Mouse (Mus musculus): Measurements from ENCODE around the gene Krtap24-1. TPM values are rescaled to one million over a fixed set of nuclear protein-coding genes. Genes with fewer than 3 reads are reported as not detected.

Krtap24-1 gene
- polyA plus RNA-seq, 1 experiment from 2014 or later = not detected

GRCm38 (mm10) chr16:88600303-88600702 is 11.8 kb downstream of the Krtap24-1 start:
- Histone ChIP-seq H3K4me2 (no peak overlapping the region), H3K4me1 (no peaks in the 10 kb centered on the region), H3K27me3 (replicated peaks) (no peaks in the 10 kb centered on the region), H3K27ac (no peak overlapping the region), H3K4me3 (no peak overlapping the region), H3K9me3 (no peaks in the 10 kb centered on the region), H3K36me3 (replicated peaks) (no peaks in the 10 kb centered on the region), H3K9ac (no peak overlapping the region)
- no peak for ATAC-seq (replicated peaks)
- 85% methylated on average over 8 of the region's 8 CpGs for WGBS

DNA sequence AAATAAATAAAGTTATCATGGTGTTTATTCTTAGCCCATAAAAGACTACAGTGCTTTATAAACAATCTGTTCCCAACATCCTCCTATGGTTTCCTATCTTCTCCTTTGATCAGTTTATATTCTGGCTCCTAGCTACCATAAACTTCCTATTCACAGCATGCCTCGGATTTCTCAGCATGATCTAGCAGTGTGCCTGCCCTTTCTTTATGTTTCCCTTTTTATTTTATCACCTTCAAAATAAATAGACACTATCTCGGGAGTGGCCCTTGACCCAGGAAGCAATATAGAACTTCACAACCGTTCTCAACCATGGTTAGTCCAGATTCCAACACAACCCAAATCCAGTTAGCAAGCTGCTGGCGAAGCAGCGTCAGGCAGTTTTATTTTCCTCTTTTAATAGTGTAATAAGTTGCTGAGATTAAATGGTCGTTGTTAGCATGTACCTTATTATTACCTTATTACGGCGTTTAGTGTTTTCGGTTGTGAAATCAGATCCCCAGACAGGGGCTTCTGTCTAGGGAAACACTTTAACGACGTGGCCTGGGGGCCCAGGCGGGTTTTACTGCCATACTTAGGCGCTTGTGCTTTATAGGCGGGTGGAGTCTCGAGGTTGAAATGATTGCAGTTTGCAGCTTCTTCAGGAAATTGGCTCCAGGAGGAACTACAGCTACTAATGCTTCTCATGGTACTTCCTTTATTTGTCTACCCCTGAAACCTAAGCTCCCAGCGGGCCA is 12.4 kb downstream of the Krtap24-1 start:
- no peak for ATAC-seq (replicated peaks)
- Histone ChIP-seq H3K9ac (no peak overlapping the region), H3K9me3 (no peaks in the 10 kb centered on the region), H3K27me3 (replicated peaks) (no peaks in the 10 kb centered on the region), H3K4me2 (no peak overlapping the region), H3K4me1 (no peaks in the 10 kb centered on the region), H3K36me3 (replicated peaks) (no peaks in the 10 kb centered on the region), H3K27ac (no peak overlapping the region), H3K4me3 (no peak overlapping the region)
- 71% methylated on average over 16 of the region's 16 CpGs for WGBS

DNA sequence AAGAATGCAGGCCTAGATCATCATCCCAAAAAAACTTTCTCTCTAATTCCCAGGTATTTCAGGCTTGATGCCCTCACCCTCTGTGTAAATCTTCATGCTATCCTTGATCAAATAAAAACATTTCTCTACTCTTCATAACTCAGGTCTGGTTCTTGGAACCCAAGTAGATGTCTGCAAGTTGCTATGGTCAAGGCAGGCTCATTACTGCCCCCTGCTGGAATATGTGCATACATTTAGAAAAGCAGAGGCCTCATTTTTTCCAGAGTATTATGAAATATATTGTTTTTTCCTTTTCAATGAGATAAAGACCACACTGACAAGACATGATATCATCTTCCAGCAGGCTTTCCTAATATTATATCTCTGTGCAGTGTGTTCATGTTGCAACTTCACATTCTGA is 19.3 kb downstream of the Krtap24-1 start:
- Histone ChIP-seq H3K9me3 (no peaks in the 10 kb centered on the region), H3K27ac (no peak overlapping the region), H3K27me3 (replicated peaks) (no peaks in the 10 kb centered on the region), H3K4me2 (no peak overlapping the region), H3K4me3 (no peak overlapping the region), H3K36me3 (replicated peaks) (no peaks in the 10 kb centered on the region), H3K4me1 (no peaks in the 10 kb centered on the region), H3K9ac (no peak overlapping the region)
- ATAC-seq (replicated peaks) = no peak

DNA sequence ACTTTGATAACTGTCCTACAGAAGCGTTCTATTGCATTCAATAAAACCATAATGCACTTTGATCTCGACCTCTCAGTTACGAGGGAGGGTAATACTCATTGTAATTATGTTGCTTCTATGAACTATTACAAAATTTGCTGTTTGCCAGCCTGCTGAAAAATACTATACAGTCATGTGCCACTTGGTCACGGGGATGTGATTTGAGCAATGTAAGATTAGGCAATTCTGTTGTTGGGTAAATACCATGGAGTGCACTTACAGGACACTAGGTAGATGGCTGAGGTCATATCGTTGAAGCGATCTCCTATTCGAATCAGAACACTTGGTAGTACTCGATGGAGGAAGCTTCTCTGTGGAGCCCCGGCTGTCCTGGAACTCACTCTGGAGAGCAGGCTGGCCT is 28.7 kb downstream of the Krtap24-1 start:
- Histone ChIP-seq H3K27me3 (replicated peaks) (no peaks in the 10 kb centered on the region), H3K9me3 (no peaks in the 10 kb centered on the region), H3K4me2 (no peak overlapping the region), H3K4me1 (no peaks in the 10 kb centered on the region), H3K9ac (no peak overlapping the region), H3K27ac (no peak overlapping the region), H3K36me3 (replicated peaks) (no peaks in the 10 kb centered on the region), H3K4me3 (no peak overlapping the region)
- ATAC-seq (replicated peaks) = no peak
- 89% methylated on average over 9 of the region's 9 CpGs for WGBS

DNA sequence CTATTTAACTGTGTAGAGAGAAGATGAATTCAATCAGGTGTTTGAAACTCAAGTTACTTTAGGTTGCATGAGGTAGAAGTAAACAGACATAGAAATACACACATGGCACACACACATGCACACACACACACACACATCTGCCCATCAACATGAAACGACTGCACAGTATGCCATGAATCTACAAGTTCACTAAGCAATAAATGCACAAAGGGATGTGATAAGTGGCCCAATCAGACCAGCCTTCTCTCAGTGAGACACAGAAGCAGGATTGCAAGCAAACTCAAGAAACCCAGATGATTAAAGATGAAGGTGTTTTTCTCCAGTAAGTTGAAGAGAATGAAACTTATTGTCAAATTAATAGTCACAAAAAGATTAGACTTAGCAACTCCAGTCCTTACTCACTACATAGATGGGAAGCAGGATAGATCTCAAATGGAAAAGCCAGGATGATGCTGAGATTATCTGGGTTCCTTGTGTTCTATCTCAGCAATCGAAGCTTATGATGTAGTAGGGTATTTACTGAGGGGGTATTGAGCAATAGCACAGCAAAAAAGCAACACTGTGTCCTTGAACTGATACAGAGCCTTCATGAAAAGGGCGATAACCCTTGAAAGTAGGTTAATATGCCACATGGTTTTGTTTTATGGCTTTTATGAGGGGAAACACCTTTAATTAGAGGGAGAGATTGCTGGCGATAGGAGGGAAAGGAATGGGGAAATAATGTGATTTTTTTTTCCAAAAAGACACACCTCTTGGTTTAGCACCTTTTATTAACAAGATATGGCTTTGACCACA is 36.0 kb downstream of the Krtap24-1 start:
- Histone ChIP-seq H3K4me3 (no peak overlapping the region), H3K9me3 (no peaks in the 10 kb centered on the region), H3K4me1 (no peaks in the 10 kb centered on the region), H3K27ac (no peak overlapping the region), H3K36me3 (replicated peaks) (no peaks in the 10 kb centered on the region), H3K9ac (no peak overlapping the region), H3K4me2 (no peak overlapping the region), H3K27me3 (replicated peaks) (no peaks in the 10 kb centered on the region)
- 85% methylated on average over 4 of the region's 4 CpGs for WGBS
- no peak for ATAC-seq (replicated peaks)

GRCm38 (mm10) chr16:88572904-88573404 is 39.1 kb downstream of the Krtap24-1 start:
- H3K36me3 ChIP-seq (replicated peaks) = no peaks in the 10 kb centered on the region
- ATAC-seq (replicated peaks) = no peak
- no peak overlapping the region for H3K9ac ChIP-seq
- H3K27ac ChIP-seq = no peak overlapping the region
- H3K4me3 ChIP-seq = no peak overlapping the region
- no peaks in the 10 kb centered on the region for H3K9me3 ChIP-seq
- no peaks in the 10 kb centered on the region for H3K27me3 ChIP-seq (replicated peaks)
- WGBS = 91% methylated on average over 5 of the region's 5 CpGs
- no peak overlapping the region for H3K4me2 ChIP-seq
- no peaks in the 10 kb centered on the region for H3K4me1 ChIP-seq

GRCm38 (mm10) chr16:88570136-88570535 is 41.9 kb downstream of the Krtap24-1 start:
- no peaks in the 10 kb centered on the region for H3K9me3 ChIP-seq
- H3K4me2 ChIP-seq = no peak overlapping the region
- no peak overlapping the region for H3K27ac ChIP-seq
- H3K27me3 ChIP-seq (replicated peaks) = no peaks in the 10 kb centered on the region
- ATAC-seq (replicated peaks) = no peak
- H3K9ac ChIP-seq = no peak overlapping the region
- no peaks in the 10 kb centered on the region for H3K36me3 ChIP-seq (replicated peaks)
- no peak overlapping the region for H3K4me3 ChIP-seq
- no peaks in the 10 kb centered on the region for H3K4me1 ChIP-seq

DNA sequence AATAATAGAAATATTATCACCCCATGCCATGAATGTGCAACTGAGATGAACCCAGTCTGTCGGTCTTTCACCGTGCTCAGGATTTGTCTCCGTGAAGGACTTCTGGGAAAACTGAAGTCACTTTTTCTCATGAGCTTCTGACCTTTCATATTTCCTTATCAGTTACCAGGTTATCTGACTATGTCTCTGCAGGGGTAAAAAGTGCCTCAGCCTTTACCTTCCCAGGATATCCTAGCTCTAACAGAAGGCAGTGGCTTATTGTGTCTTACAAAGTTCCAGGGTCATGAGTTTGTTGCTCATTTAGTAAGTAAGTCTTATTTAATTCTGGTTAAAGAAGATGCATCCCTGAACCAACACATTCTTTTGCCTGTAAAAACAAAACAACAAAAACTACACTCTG is 42.3 kb downstream of the Krtap24-1 start:
- Histone ChIP-seq H3K27ac (no peak overlapping the region), H3K27me3 (replicated peaks) (no peaks in the 10 kb centered on the region), H3K36me3 (replicated peaks) (no peaks in the 10 kb centered on the region), H3K9me3 (no peaks in the 10 kb centered on the region), H3K4me2 (no peak overlapping the region), H3K9ac (no peak overlapping the region), H3K4me1 (no peaks in the 10 kb centered on the region), H3K4me3 (no peak overlapping the region)
- WGBS = 93% methylated on average over 3 of the region's 3 CpGs
- ATAC-seq (replicated peaks) = no peak

DNA sequence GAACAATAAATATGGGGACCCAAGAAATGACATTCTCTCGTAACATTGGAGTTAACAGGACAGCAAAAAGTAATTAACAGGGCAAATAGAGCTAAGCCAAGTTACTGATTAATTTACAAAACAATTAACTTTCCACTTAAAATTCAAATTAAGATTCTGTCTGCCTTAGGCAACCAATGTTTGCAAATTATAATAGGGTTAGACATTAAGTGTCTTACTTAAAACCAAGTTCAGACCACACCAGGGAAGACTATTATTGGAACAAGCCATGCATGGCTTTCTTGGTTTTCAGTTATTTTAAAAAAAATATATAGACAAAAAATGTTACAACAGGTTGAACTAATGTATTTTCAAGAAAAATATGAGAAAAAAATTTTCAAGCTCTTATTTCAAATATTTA is 43.0 kb downstream of the Krtap24-1 start:
- Histone ChIP-seq H3K9me3 (no peaks in the 10 kb centered on the region), H3K27me3 (replicated peaks) (no peaks in the 10 kb centered on the region), H3K36me3 (replicated peaks) (no peaks in the 10 kb centered on the region), H3K4me1 (no peaks in the 10 kb centered on the region), H3K4me3 (no peak overlapping the region), H3K9ac (no peak overlapping the region), H3K4me2 (no peak overlapping the region), H3K27ac (no peak overlapping the region)
- no peak for ATAC-seq (replicated peaks)
- 64% methylated on average over 1 of the region's 1 CpGs for WGBS

DNA sequence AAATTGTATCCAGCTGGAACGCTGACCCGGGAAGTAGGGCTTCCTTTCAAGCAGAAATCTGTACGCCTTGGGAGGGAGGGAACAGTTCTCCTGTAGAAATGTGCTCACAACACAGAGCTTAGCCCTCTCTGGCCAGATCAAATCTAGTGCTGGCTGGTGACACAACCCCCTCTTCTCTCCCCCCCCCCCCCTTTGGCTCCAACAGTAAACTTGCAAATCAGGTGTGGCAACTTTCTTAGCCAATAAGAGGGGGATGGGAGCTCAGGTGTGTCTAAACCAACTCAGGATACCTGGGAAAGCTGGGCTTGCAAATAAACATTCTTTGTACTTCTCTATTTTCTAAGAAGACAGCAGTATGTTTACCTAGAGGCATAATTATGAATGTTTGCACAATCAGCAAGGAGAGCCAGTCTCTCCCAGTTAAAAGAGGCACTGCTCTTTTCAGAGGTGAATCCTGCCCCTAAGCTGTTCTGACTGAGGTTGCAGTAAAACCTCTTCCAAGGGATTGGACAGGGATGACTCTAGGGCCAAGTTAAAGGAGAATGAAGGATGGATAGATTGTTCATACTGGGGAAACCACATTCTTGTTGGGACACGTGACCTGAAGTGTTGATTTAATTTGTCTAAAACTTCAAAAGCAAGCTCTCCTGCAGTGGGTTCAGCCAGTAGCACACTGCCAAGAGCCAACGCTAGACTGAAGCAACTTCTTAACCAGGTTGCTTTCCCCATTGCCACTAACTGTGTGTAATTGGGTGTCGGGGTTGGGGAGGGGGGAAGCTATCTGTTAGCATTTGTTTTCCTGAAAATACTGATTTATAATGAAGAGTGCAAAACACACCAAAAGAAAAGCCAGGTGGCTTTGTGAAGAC is 48.8 kb downstream of the Krtap24-1 start, which contains the start of gene Cldn8:
Gene Cldn8 (minus strand): TSS at position 139 of the 869 bp plus-strand sequence.
- H3K4me3 ChIP-seq = no peak within 1 kb of the TSS
- 80% methylated on average over 6 of the region's 6 CpGs for WGBS
- H3K4me1 ChIP-seq = no peaks in the 10 kb centered on the region
- no peak for ATAC-seq (replicated peaks)
- H3K27me3 ChIP-seq (replicated peaks) = no peaks in the 10 kb centered on the region
- no peak within 1 kb of the TSS for H3K4me2 ChIP-seq
- H3K27ac ChIP-seq = no peak within 1 kb of the TSS
- no peaks in the 10 kb centered on the region for H3K36me3 ChIP-seq (replicated peaks)
- H3K9me3 ChIP-seq = no peaks in the 10 kb centered on the region
- H3K9ac ChIP-seq = no peak within 1 kb of the TSS

GRCm38 (mm10) chr16:88561617-88562164 is 50.4 kb downstream of the Krtap24-1 start:
- WGBS = 19% methylated on average over 6 of the region's 6 CpGs
- Histone ChIP-seq H3K9me3 (no peaks in the 10 kb centered on the region), H3K27ac (no peak overlapping the region), H3K36me3 (replicated peaks) (no peaks in the 10 kb centered on the region), H3K4me3 (no peak overlapping the region), H3K4me2 (no peak overlapping the region), H3K9ac (no peak overlapping the region), H3K4me1 (no peaks in the 10 kb centered on the region), H3K27me3 (replicated peaks) (no peaks in the 10 kb centered on the region)
- peak; percentile 62; the same call in 1 of the 2 replicates for ATAC-seq (replicated peaks)
